Comparison of ENCODE assay signal across 8 mouse cellular contexts in the genomic region with DNA sequence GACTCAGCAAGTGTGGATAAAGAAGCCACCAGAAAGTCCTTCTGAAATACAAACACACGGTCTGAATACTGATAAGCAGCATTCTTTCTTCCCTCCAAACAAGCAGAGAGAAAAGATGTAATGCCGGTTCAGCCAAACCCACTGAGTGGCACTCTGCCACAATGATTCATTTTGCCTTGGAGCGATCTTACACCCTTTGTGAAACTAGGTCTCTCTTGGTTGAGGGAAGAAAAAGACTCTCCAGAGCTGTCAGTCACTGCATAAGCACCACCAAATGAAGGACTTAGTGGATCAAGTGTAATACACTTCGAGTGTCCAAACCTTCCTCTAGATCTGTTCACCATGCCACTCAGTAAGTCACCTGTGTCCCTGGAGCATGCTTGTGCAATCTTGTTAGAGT. TPM values are rescaled to one million over a fixed set of nuclear protein-coding genes. Genes with fewer than 3 reads are reported as not detected.
A peak's percentile ranks its signal among the peaks of the same experiment; 100 is the strongest.
DNase-seq lines count a peak whose midpoint lies in the region; TF ChIP-seq lines count a peak whose summit lies in the region.
"Had no signal": no experiment of that assay in that cellular context is flagged by ENCODE, and none has a peak within 500 bp of the region (broad histone marks: within the 10 kb centered on the region; RNA-seq: fewer than 3 reads in every experiment).

No protein-coding gene starts in this region.

- peak overlapping the region; percentile 78; the same call in 1 of the 2 replicates for H3K27ac ChIP-seq in layer of hippocampus, adult 2 months
- H3K27ac ChIP-seq: midbrain, embryonic 12.5 days had no signal

- H3K4me3 ChIP-seq in layer of hippocampus, adult 2 months = no peak overlapping the region
- H3K4me3 ChIP-seq: midbrain, embryonic 12.5 days had no signal

- DNase-seq in layer of hippocampus, adult 2 months (ENCODE audit: low spot score in 2 of 2) = peak in 1 of 2 experiments; percentile 29
- DNase-seq in layer of hippocampus, adult 11-12 months (ENCODE audit: low spot score) = no peak
- DNase-seq in adrenal gland, adult 2 months = peak; percentile 72
- peak; percentile 20 for DNase-seq in cerebellum, adult 9-10 months
- peak; percentile 15 for DNase-seq in lung, postnatal 10 days
- no peak for DNase-seq in neural tube, embryonic 10.5 days (ENCODE audit: extremely low spot score, low spot score)
- DNase-seq in retina, embryonic 14.5 days (ENCODE audit: low spot score) = no peak

- no peak for TF ChIP-seq CTCF in layer of hippocampus, adult 2 months (conservative IDR thresholded peaks at IDR 0.05)

RNA-seq across cellular contexts. Expression of gene Grhl1, which starts 34.1 kb away (rescaled TPM):
- 10 to 100 TPM; 30.2 to 32.5 TPM for total RNA-seq in layer of hippocampus, adult 2 months (2021)
- total RNA-seq in adrenal gland, adult 2 months (2021) = 1 to 10 TPM; 1.0 to 1.2 TPM
- polyA plus RNA-seq in adrenal gland, adult 2 months (2012; rRNA removed) = 0.17 and 0.42 TPM in 2 replicates

RNA-seq across cellular contexts. Expression of gene Taf1b, which starts 39.8 kb away (rescaled TPM):
- 10 to 100 TPM; 34.4 to 35.3 TPM for total RNA-seq in layer of hippocampus, adult 2 months (2021)
- total RNA-seq in adrenal gland, adult 2 months (2021) = 10 to 100 TPM; 11.7 to 15.0 TPM
- polyA plus RNA-seq in adrenal gland, adult 2 months (2012; rRNA removed) = 3.4 and 3.5 TPM in 2 replicates

Comparison
In these comparisons a context has a peak if more than half of its experiments do, and no peak if none do; other contexts are left out.
1. DNase-seq: peak in adrenal gland, adult 2 months (single experiment), cerebellum, adult 9-10 months (single experiment) and lung, postnatal 10 days (single experiment); none in layer of hippocampus, adult 11-12 months (single experiment), neural tube, embryonic 10.5 days (single experiment) and retina, embryonic 14.5 days (single experiment).
2. RNA of gene Grhl1, which starts 34.1 kb away (total RNA-seq): 30.2 to 32.5 TPM in layer of hippocampus, adult 2 months; 1.0 to 1.2 TPM in adrenal gland, adult 2 months; every median in the first group is over 10 times any median in the second.